Mouse (Mus musculus): ENCODE data around the gene Prpf19.

- no peak for TF ChIP-seq POLR2A (IDR thresholded peaks at IDR 0.05; ENCODE audit: low read depth, low read length)
- TF ChIP-seq CTCF (IDR thresholded peaks at IDR 0.05; ENCODE audit: extremely low read depth, insufficient read depth, insufficient read length, insufficient replicate concordance): no peak
These were observed 5.3 kb downstream of the Prpf19 start for GRCm38 (mm10) chr19:10900315-10900714.

All from spleen, adult 2 months (tissue).